Mouse (Mus musculus) G1E (cell line): ENCODE data around the gene Tmem115. TPM values are rescaled to one million over a fixed set of nuclear protein-coding genes. Genes with fewer than 3 reads are reported as not detected.

Experiments
- ATAC-seq: 2 replicates; pipeline ENCODE4 v1.8.0; 2016; ENCODE audit warnings: mild to moderate bottlenecking; ENCODE audit not compliant: insufficient number of reproducible peaks, poor library complexity, low FRiP score, severe bottlenecking; ENCODE audit errors: extremely low read depth
- DNase-seq: peaks from one replicate; pipeline ENCODE4 v3.0.0; 2012; ENCODE audit warnings: low spot score
- H3K27me3 ChIP-seq: 2 replicates; pipeline ENCODE4 v1.6.1; 2012; ENCODE audit warnings: mild to moderate bottlenecking, low read length, inconsistent platforms; ENCODE audit not compliant: insufficient read depth
- H3K36me3 ChIP-seq: replicated peaks from 2 replicates; pipeline ENCODE3; 2012; ENCODE audit warnings: mild to moderate bottlenecking, inconsistent platforms
- H3K4me1 ChIP-seq: 2 replicates; pipeline ENCODE4 v1.6.1; 2012; ENCODE audit warnings: low read depth, low read length, inconsistent platforms, mixed read lengths; ENCODE audit not compliant: insufficient read depth
- H3K4me3 ChIP-seq: 2 replicates; pipeline ENCODE4 v1.5.1; 2012; ENCODE audit warnings: low read depth, mild to moderate bottlenecking, inconsistent platforms, low read length, moderate library complexity, mixed read lengths
- H3K9me3 ChIP-seq: replicated peaks from 2 replicates; pipeline ENCODE4 v1.6.1; 2012; ENCODE audit warnings: inconsistent platforms
- CTCF ChIP-seq: IDR thresholded peaks from 2 replicates; pipeline ENCODE4 v1.5.1; 2012; ENCODE audit warnings: low read depth, low read length, inconsistent platforms, mixed read lengths
- GATA1 ChIP-seq: IDR thresholded peaks from 2 replicates; pipeline ENCODE4 v1.6.1; 2012; ENCODE audit warnings: borderline replicate concordance, low read length, inconsistent platforms, mixed read lengths
- GATA2 ChIP-seq: IDR thresholded peaks from 2 replicates; pipeline ENCODE4 v1.6.1; 2012; ENCODE audit warnings: low read depth, low read length, inconsistent platforms, borderline replicate concordance
- POLR2AphosphoS5 ChIP-seq: IDR thresholded peaks from 2 replicates; pipeline ENCODE4 v1.6.1; 2012; ENCODE audit warnings: low read depth, low read length, inconsistent platforms; ENCODE audit not compliant: insufficient replicate concordance
- TAL1 ChIP-seq: conservative IDR thresholded peaks from 2 replicates; pipeline ENCODE4 v1.6.1; 2012; ENCODE audit warnings: low read depth, low read length, inconsistent platforms, mixed read lengths
- polyA plus RNA-seq: library from polyadenylated mRNA; stranded (reverse); fragments of >175 nt; gene quantifications from 2 replicates; pipeline ENCODE4 v1.2.3, GENCODE M21; 2012
- total RNA-seq, 2 experiments: library from RNA; stranded (forward) in 1 of 2; stranded (reverse) in 1 of 2; fragments of 200-1000 nt in 1 of 2; fragments of >200 nt in 1 of 2; fragmentation: Nextera tagmentation in 1 of 2; gene quantifications; 2 replicates each; pipeline ENCODE4 v1.2.3; 2014 to 2017

Gene Tmem115
- total and polyA plus RNA-seq, 3 experiments, result 18.0 to 27.1 (median 20.5) TPM

DNA sequence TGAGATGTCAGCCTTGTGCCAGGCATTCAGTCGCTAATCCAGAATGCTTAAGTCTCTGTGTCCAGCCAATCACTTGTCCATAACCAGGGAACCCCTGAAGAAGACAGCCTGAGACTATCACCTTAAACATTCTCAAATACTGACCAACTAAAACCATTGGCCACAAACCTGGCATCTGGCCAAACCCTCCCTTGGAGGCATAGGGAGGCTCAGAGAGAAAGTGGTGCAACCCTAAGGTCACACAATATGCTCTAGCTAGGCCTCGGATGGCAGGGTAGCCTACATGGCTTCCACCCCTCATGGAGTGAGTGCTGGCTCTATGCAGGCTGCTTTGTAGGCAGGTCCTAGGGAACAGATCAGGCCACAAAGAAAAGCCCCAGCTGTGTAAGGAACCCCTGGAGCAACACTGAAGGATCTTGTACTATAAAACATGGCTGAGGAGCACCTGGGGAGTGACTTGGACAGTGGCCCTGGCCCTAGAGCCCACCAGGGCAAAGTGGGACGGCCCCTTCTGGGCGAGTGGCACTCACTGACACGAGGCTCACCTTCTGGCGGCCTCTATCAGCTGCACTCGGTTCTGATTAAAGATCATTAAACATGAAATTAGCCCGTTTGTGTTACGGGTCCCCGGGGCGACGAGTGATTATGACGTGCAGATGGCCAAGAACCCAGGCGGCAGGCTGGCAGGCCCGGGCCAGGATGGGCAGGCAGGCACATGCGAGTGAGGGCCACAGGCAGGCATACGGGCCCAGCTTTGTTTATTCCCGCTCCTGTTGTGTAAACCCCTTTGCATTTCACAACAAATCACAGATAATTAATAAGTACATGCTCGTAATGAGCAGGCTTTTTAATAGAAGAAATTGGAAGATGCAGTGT, 28.8 kb upstream of the Tmem115 start:
- Histone ChIP-seq H3K4me3 (no peak overlapping the region), H3K36me3 (no peaks in the 10 kb centered on the region), H3K4me1 (no peaks in the 10 kb centered on the region), H3K9me3 (no peaks in the 10 kb centered on the region), H3K27me3 (peaks cover 47% of the 10 kb centered on the region)
- TF ChIP-seq GATA1 (no peak), POLR2AphosphoS5 (no peak), CTCF (no peak), GATA2 (no peak), TAL1 (no peak)
- no peak for DNase-seq
- ATAC-seq, result no peak

- peaks cover 58% of the 10 kb centered on the region for H3K27me3 ChIP-seq
- H3K36me3 ChIP-seq, result no peaks in the 10 kb centered on the region
- no peaks in the 10 kb centered on the region for H3K4me1 ChIP-seq
- H3K4me3 ChIP-seq, result no peak overlapping the region
- no peak for DNase-seq
- H3K9me3 ChIP-seq, result no peaks in the 10 kb centered on the region
- no peak; the same call in 1 of the 2 replicates for ATAC-seq
- no peak for TF ChIP-seq CTCF
These were observed 25.5 kb upstream of the Tmem115 start for GRCm38 (mm10) chr9:107508266-107508665.

- DNase-seq (no peak), ATAC-seq (no peak)
- Histone ChIP-seq H3K4me1 (peaks cover 3% of the 10 kb centered on the region; the same call in 1 of the 2 replicates), H3K27me3 (peaks cover 55% of the 10 kb centered on the region), H3K36me3 (no peaks in the 10 kb centered on the region), H3K4me3 (no peak overlapping the region), H3K9me3 (no peaks in the 10 kb centered on the region)
- TF ChIP-seq POLR2AphosphoS5, result no peak
- no peak for TF ChIP-seq CTCF
- TF ChIP-seq GATA2, result no peak
- no peak for TF ChIP-seq TAL1
- TF ChIP-seq GATA1, result no peak
These were observed 23.2 kb upstream of the Tmem115 start for GRCm38 (mm10) chr9:107510384-107511100.

DNA sequence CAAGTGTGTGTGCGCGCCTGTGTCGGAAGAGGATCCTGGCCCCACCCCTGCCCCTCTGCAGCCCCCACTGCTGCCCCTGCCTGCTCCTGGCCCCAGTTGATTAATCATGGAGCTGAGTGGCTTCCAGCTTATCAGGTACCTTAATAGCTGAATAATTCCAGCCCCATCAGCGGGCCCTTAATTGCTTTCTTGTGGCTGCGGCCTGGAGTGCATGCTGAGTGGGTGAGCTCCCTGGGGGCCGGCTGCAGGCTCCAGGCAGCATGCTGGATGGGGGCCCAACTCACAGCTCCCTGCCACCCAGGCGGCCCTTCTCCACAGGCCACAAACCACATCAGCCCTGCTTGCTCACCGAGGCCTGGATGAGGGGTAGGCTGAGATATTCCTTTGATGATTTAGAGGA, 22.3 kb upstream of the Tmem115 start:
- TF ChIP-seq TAL1 (no peak), GATA1 (no peak), CTCF (no peak), GATA2 (no peak), POLR2AphosphoS5 (no peak)
- no peak for ATAC-seq
- no peak for DNase-seq
- Histone ChIP-seq H3K27me3 (peaks cover 53% of the 10 kb centered on the region), H3K4me3 (no peak overlapping the region), H3K4me1 (peaks cover 3% of the 10 kb centered on the region; the same call in 1 of the 2 replicates), H3K36me3 (no peaks in the 10 kb centered on the region), H3K9me3 (no peaks in the 10 kb centered on the region)

DNA sequence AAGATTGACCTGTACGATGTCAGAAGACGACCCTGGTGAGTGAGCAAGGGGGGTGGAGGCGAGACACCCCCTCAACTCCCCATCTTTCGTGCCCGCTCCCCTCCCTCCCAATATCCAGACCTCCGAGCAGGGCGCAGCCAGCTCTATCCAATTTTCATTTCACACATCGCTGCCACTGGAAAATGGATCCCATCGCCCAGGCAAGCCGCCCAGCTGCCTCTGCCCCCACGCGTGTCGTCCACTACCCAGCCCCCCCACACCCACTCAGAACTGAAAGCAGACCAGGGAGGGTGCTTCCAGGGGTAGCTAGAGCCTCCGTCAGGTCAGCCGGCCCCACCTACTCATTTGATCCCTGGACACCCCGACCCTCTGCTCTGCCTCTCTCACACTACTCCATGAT, 21.4 kb upstream of the Tmem115 start:
- TF ChIP-seq CTCF (no peak), GATA2 (no peak), POLR2AphosphoS5 (no peak), TAL1 (no peak), GATA1 (no peak)
- no peaks in the 10 kb centered on the region for H3K9me3 ChIP-seq
- no peaks in the 10 kb centered on the region for H3K36me3 ChIP-seq
- no peak overlapping the region for H3K4me3 ChIP-seq
- DNase-seq (no peak), ATAC-seq (no peak)
- peaks cover 60% of the 10 kb centered on the region for H3K27me3 ChIP-seq
- peaks cover 3% of the 10 kb centered on the region; the same call in 1 of the 2 replicates for H3K4me1 ChIP-seq

- Histone ChIP-seq H3K4me3 (no peak overlapping the region), H3K27me3 (peaks cover 62% of the 10 kb centered on the region), H3K36me3 (no peaks in the 10 kb centered on the region), H3K4me1 (peaks cover 6% of the 10 kb centered on the region; the same call in 1 of the 2 replicates), H3K9me3 (no peaks in the 10 kb centered on the region)
- DNase-seq (peak; percentile 65), ATAC-seq (no peak)
- peak; percentile 94 for TF ChIP-seq CTCF
- TF ChIP-seq GATA2, result no peak
These were observed 19.3 kb upstream of the Tmem115 start for GRCm38 (mm10) chr9:107514303-107514955.
